Mouse (Mus musculus) lung, adult 18-20 months (tissue): ENCODE data around the gene Asl.
A peak's percentile ranks its signal among the peaks of the same experiment; 100 is the strongest.
"Not testable (repeated sequence)": the region's sequence is repeated elsewhere in the genome, so short reads cannot be mapped to it uniquely, and the experiment has no call there.

ENCODE experiments used
- DNase-seq, 2 experiments: peaks; one replicate each; pipeline ENCODE4 v3.0.0; 2022; ENCODE audit warnings: mixed read lengths in 2 of 2

Asl gene

GRCm38 (mm10) chr5:130044201-130044695, 15.2 kb upstream of the Asl start:
- peak; percentile 56 to 76 for DNase-seq

GRCm38 (mm10) chr5:130043741-130044140, 14.7 kb upstream of the Asl start:
- no peak for DNase-seq

- no peak for DNase-seq
These were observed 12.2 kb upstream of the Asl start for GRCm38 (mm10) chr5:130041262-130041661.

- DNase-seq, result no peak
These were observed 11.8 kb upstream of the Asl start for GRCm38 (mm10) chr5:130040797-130041196.

- peak; percentile 56 to 63 for DNase-seq
These were observed 8.9 kb upstream of the Asl start for GRCm38 (mm10) chr5:130037752-130038455.

- not testable (repeated sequence) for DNase-seq
These were observed 7.3 kb upstream of the Asl start for GRCm38 (mm10) chr5:130036300-130036699.

- no peak for DNase-seq
These were observed 4.8 kb upstream of the Asl start for GRCm38 (mm10) chr5:130033869-130034268.

GRCm38 (mm10) chr5:130031410-130032390, 2.7 kb upstream of the Asl start:
- DNase-seq, result peak in 1 of 2 experiments; percentile 48

- DNase-seq, result no peak
These were observed 1.4 kb downstream of the Asl start for GRCm38 (mm10) chr5:130027696-130028095.

- no peak for DNase-seq
These were observed 1.9 kb downstream of the Asl start for GRCm38 (mm10) chr5:130027134-130027533.

- DNase-seq, result peak; percentile 94 to 96
These were observed 5.1 kb downstream of the Asl start for GRCm38 (mm10) chr5:130023767-130024539.

- DNase-seq, result no peak
These were observed 5.8 kb downstream of the Asl start for GRCm38 (mm10) chr5:130023067-130023766.

GRCm38 (mm10) chr5:130022366-130022765, 6.7 kb downstream of the Asl start:
- DNase-seq, result no peak

GRCm38 (mm10) chr5:130021361-130021966, 7.6 kb downstream of the Asl start:
- no peak for DNase-seq

GRCm38 (mm10) chr5:130019461-130019860, 9.6 kb downstream of the Asl start:
- DNase-seq, result no peak

GRCm38 (mm10) chr5:130015104-130015503, 13.9 kb downstream of the Asl start:
- DNase-seq, result no peak

- DNase-seq, result no peak
These were observed 18.1 kb downstream of the Asl start for GRCm38 (mm10) chr5:130010961-130011360.

- DNase-seq, result no peak
These were observed 19.3 kb downstream of the Asl start for GRCm38 (mm10) chr5:130009784-130010183.

- DNase-seq, result no peak
These were observed 20.9 kb downstream of the Asl start for GRCm38 (mm10) chr5:130008034-130008590.

- DNase-seq, result no peak
These were observed 21.7 kb downstream of the Asl start for GRCm38 (mm10) chr5:130007344-130007743.

GRCm38 (mm10) chr5:130003229-130003628, 25.8 kb downstream of the Asl start:
- peak in 1 of 2 experiments; percentile 6 for DNase-seq
